Mouse (Mus musculus): ENCODE measurements around the gene Tex9. TPM values are rescaled to one million over a fixed set of nuclear protein-coding genes. Genes with fewer than 3 reads are reported as not detected.

Tex9 gene
- polyA plus RNA-seq, 1 experiment from 2014 or later: 48.5 TPM

- H3K4me3 ChIP-seq (ENCODE audit: low read length): peak within 1 kb of the TSS; percentile 66
- H3K4me1 ChIP-seq (ENCODE audit: control insufficient read depth, insufficient read depth, low read length): no peaks in the 10 kb centered on the region
- peak; percentile 100 for ATAC-seq (ENCODE audit: low FRiP score, low TSS enrichment)
- no peaks in the 10 kb centered on the region for H3K36me3 ChIP-seq (ENCODE audit: control insufficient read depth, insufficient read depth, low read length)
- H3K9ac ChIP-seq (ENCODE audit: low read depth, low read length): peak within 1 kb of the TSS; percentile 69
- peak within 1 kb of the TSS; percentile 48; the same call in 1 of the 2 replicates for H3K27ac ChIP-seq (ENCODE audit: low read depth, low read length)
- no peaks in the 10 kb centered on the region for H3K9me3 ChIP-seq (ENCODE audit: control insufficient read depth, low read length)
- 2% methylated on average over 43 of the region's 43 CpGs for WGBS
- H3K4me2 ChIP-seq (replicated peaks; ENCODE audit: low read depth, low read length): peak within 1 kb of the TSS; percentile 90
- H3K27me3 ChIP-seq (ENCODE audit: control insufficient read depth, insufficient read depth, low read length): no peaks in the 10 kb centered on the region
These were observed 54.0 kb downstream of the Tex9 start, which contains the start of gene Mns1 for GRCm38 (mm10) chr9:72437822-72438701. TSS of gene Mns1 (plus strand) at chr9:72438011.

- WGBS: 76% methylated on average over 9 of the region's 9 CpGs
- no peak overlapping the region for H3K4me3 ChIP-seq (ENCODE audit: low read length)
- no peak overlapping the region for H3K27ac ChIP-seq (ENCODE audit: low read depth, low read length)
- H3K9me3 ChIP-seq (ENCODE audit: control insufficient read depth, low read length): no peaks in the 10 kb centered on the region
- no peaks in the 10 kb centered on the region for H3K27me3 ChIP-seq (ENCODE audit: control insufficient read depth, insufficient read depth, low read length)
- no peak overlapping the region for H3K4me2 ChIP-seq (replicated peaks; ENCODE audit: low read depth, low read length)
- H3K9ac ChIP-seq (ENCODE audit: low read depth, low read length): no peak overlapping the region
- no peaks in the 10 kb centered on the region for H3K36me3 ChIP-seq (ENCODE audit: control insufficient read depth, insufficient read depth, low read length)
- no peaks in the 10 kb centered on the region for H3K4me1 ChIP-seq (ENCODE audit: control insufficient read depth, insufficient read depth, low read length)
- no peak for ATAC-seq (ENCODE audit: low FRiP score, low TSS enrichment)
These were observed 57.1 kb downstream of the Tex9 start for GRCm38 (mm10) chr9:72434876-72435275.

DNA sequence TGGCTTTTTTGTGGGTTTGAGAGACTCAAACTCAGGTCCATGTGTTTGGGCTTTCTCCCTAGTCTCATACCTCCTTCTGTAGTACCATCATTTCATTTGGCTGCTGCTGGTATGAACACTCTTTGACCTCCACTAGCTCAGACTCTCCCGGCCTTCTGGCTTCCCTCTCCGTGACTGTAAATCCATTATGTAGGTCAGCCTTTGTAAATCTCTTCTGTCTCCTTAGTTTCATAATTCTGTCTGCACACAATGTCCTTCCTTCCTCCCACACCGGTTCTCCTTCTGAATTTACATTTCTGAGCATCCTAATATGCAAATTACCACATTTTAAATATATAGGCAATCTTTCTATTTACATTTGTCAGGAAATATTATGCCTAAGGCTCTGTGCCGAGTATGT lies 64.2 kb downstream of the Tex9 start:
- Histone ChIP-seq H3K27me3 (ENCODE audit: control insufficient read depth, insufficient read depth, low read length) (no peaks in the 10 kb centered on the region; the same call in 1 of the 2 replicates), H3K27ac (ENCODE audit: low read depth, low read length) (no peak overlapping the region), H3K4me3 (ENCODE audit: low read length) (no peak overlapping the region), H3K4me2 (replicated peaks; ENCODE audit: low read depth, low read length) (no peak overlapping the region), H3K9ac (ENCODE audit: low read depth, low read length) (no peak overlapping the region), H3K9me3 (ENCODE audit: control insufficient read depth, low read length) (no peaks in the 10 kb centered on the region; the same call in 1 of the 2 replicates), H3K4me1 (ENCODE audit: control insufficient read depth, insufficient read depth, low read length) (no peaks in the 10 kb centered on the region), H3K36me3 (ENCODE audit: control insufficient read depth, insufficient read depth, low read length) (no peaks in the 10 kb centered on the region)
- 58% methylated on average over 4 of the region's 4 CpGs for WGBS
- ATAC-seq (ENCODE audit: low FRiP score, low TSS enrichment): no peak

GRCm38 (mm10) chr9:72425300-72425850 lies 66.6 kb downstream of the Tex9 start:
- no peak overlapping the region for H3K4me2 ChIP-seq (replicated peaks; ENCODE audit: low read depth, low read length)
- peaks cover 14% of the 10 kb centered on the region for H3K4me1 ChIP-seq (ENCODE audit: control insufficient read depth, insufficient read depth, low read length)
- no peaks in the 10 kb centered on the region; the same call in 1 of the 2 replicates for H3K9me3 ChIP-seq (ENCODE audit: control insufficient read depth, low read length)
- ATAC-seq (ENCODE audit: low FRiP score, low TSS enrichment): no peak
- H3K4me3 ChIP-seq (ENCODE audit: low read length): no peak overlapping the region
- H3K27ac ChIP-seq (ENCODE audit: low read depth, low read length): no peak overlapping the region
- H3K36me3 ChIP-seq (ENCODE audit: control insufficient read depth, insufficient read depth, low read length): no peaks in the 10 kb centered on the region
- H3K9ac ChIP-seq (ENCODE audit: low read depth, low read length): no peak overlapping the region
- no peaks in the 10 kb centered on the region; the same call in 1 of the 2 replicates for H3K27me3 ChIP-seq (ENCODE audit: control insufficient read depth, insufficient read depth, low read length)
- WGBS: 80% methylated on average over 11 of the region's 11 CpGs

DNA sequence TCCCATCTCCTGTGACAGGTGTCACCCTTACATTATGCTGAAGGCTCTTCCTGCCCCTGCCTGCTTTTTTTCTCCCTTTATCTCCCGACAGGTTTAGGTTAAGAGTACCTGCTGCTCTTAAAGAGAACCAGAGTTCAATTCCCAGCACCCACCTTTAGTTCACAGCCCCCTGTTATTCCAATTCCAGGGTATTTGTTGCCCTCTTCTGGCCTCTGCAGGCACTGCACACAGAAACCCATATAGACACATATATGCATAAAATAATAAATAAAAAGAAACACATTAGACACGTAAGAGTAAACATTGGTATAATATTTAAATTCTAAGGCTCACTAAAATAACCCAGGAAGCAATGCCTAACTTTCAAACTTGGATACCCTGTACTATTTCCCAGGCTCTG lies 69.3 kb downstream of the Tex9 start:
- peaks cover 14% of the 10 kb centered on the region for H3K4me1 ChIP-seq (ENCODE audit: control insufficient read depth, insufficient read depth, low read length)
- ATAC-seq (ENCODE audit: low FRiP score, low TSS enrichment): no peak
- H3K27ac ChIP-seq (ENCODE audit: low read depth, low read length): no peak overlapping the region
- no peaks in the 10 kb centered on the region; the same call in 1 of the 2 replicates for H3K27me3 ChIP-seq (ENCODE audit: control insufficient read depth, insufficient read depth, low read length)
- 87% methylated on average over 2 of the region's 2 CpGs for WGBS
- no peak overlapping the region for H3K9ac ChIP-seq (ENCODE audit: low read depth, low read length)
- H3K36me3 ChIP-seq (ENCODE audit: control insufficient read depth, insufficient read depth, low read length): no peaks in the 10 kb centered on the region
- no peak overlapping the region for H3K4me2 ChIP-seq (replicated peaks; ENCODE audit: low read depth, low read length)
- H3K4me3 ChIP-seq (ENCODE audit: low read length): no peak overlapping the region
- H3K9me3 ChIP-seq (ENCODE audit: control insufficient read depth, low read length): no peaks in the 10 kb centered on the region; the same call in 1 of the 2 replicates

DNA sequence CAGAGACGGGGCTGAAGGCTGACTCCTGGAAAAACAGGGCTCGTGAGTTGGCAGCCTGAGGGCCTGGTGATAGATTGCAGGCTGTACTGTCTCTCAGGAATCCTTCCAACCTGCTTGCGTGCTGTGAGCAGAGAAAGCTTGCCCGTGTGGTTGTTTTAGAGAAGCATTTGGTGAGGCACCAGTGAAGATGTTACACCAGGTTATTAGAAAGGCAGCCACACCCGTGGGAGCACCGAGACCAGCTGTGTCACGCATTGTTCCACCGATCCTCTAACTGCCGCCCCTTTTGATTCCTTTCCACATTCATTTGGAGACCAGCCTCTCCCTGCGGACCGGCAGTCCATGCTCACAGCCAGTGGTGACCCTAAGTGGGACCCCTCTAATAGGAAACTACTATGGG lies 69.7 kb downstream of the Tex9 start:
- peaks cover 14% of the 10 kb centered on the region for H3K4me1 ChIP-seq (ENCODE audit: control insufficient read depth, insufficient read depth, low read length)
- no peaks in the 10 kb centered on the region; the same call in 1 of the 2 replicates for H3K9me3 ChIP-seq (ENCODE audit: control insufficient read depth, low read length)
- 59% methylated on average over 11 of the region's 11 CpGs for WGBS
- no peak for ATAC-seq (ENCODE audit: low FRiP score, low TSS enrichment)
- H3K9ac ChIP-seq (ENCODE audit: low read depth, low read length): no peak overlapping the region
- H3K4me2 ChIP-seq (replicated peaks; ENCODE audit: low read depth, low read length): no peak overlapping the region
- no peak overlapping the region for H3K27ac ChIP-seq (ENCODE audit: low read depth, low read length)
- H3K36me3 ChIP-seq (ENCODE audit: control insufficient read depth, insufficient read depth, low read length): no peaks in the 10 kb centered on the region
- no peaks in the 10 kb centered on the region; the same call in 1 of the 2 replicates for H3K27me3 ChIP-seq (ENCODE audit: control insufficient read depth, insufficient read depth, low read length)
- H3K4me3 ChIP-seq (ENCODE audit: low read length): no peak overlapping the region

- Histone ChIP-seq H3K9ac (ENCODE audit: low read depth, low read length) (no peak overlapping the region), H3K9me3 (ENCODE audit: control insufficient read depth, low read length) (no peaks in the 10 kb centered on the region; the same call in 1 of the 2 replicates), H3K4me1 (ENCODE audit: control insufficient read depth, insufficient read depth, low read length) (peaks cover 14% of the 10 kb centered on the region), H3K4me3 (ENCODE audit: low read length) (no peak overlapping the region), H3K27me3 (ENCODE audit: control insufficient read depth, insufficient read depth, low read length) (no peaks in the 10 kb centered on the region), H3K36me3 (ENCODE audit: control insufficient read depth, insufficient read depth, low read length) (no peaks in the 10 kb centered on the region), H3K27ac (ENCODE audit: low read depth, low read length) (no peak overlapping the region), H3K4me2 (replicated peaks; ENCODE audit: low read depth, low read length) (no peak overlapping the region)
- ATAC-seq (ENCODE audit: low FRiP score, low TSS enrichment): no peak
- WGBS: 81% methylated on average over 3 of the region's 3 CpGs
These were observed 71.5 kb downstream of the Tex9 start for GRCm38 (mm10) chr9:72420490-72420889.

- Histone ChIP-seq H3K9ac (ENCODE audit: low read depth, low read length) (no peak overlapping the region), H3K4me1 (ENCODE audit: control insufficient read depth, insufficient read depth, low read length) (peaks cover 14% of the 10 kb centered on the region), H3K9me3 (ENCODE audit: control insufficient read depth, low read length) (no peaks in the 10 kb centered on the region; the same call in 1 of the 2 replicates), H3K36me3 (ENCODE audit: control insufficient read depth, insufficient read depth, low read length) (no peaks in the 10 kb centered on the region), H3K4me2 (replicated peaks; ENCODE audit: low read depth, low read length) (no peak overlapping the region), H3K27ac (ENCODE audit: low read depth, low read length) (no peak overlapping the region), H3K27me3 (ENCODE audit: control insufficient read depth, insufficient read depth, low read length) (no peaks in the 10 kb centered on the region), H3K4me3 (ENCODE audit: low read length) (no peak overlapping the region)
- no peak for ATAC-seq (ENCODE audit: low FRiP score, low TSS enrichment)
- WGBS: 81% methylated on average over 3 of the region's 3 CpGs
These were observed 73.6 kb downstream of the Tex9 start for GRCm38 (mm10) chr9:72418443-72418842.

DNA sequence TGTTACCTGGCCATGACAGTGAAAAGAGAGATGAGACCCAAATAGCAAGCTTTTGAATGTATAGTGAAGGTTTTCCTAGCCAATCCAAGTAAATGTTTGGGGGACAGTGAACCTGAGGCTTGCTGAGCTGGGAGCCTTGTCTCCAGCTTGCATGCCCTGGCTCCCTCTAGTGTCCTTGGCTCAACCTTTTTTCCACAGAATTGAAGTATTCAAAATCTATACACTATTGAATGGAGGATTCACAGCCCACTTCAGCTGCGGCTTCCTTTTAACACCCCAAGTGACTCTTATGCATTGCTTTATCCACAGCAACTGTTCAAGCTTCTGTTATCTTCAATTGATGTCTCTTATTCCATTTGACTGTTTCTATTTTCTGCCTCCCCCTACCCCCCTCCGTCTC lies 80.3 kb downstream of the Tex9 start:
- H3K27me3 ChIP-seq (ENCODE audit: control insufficient read depth, insufficient read depth, low read length): no peaks in the 10 kb centered on the region
- H3K36me3 ChIP-seq (ENCODE audit: control insufficient read depth, insufficient read depth, low read length): no peaks in the 10 kb centered on the region
- no peak overlapping the region for H3K4me2 ChIP-seq (replicated peaks; ENCODE audit: low read depth, low read length)
- H3K9ac ChIP-seq (ENCODE audit: low read depth, low read length): no peak overlapping the region
- no peaks in the 10 kb centered on the region for H3K9me3 ChIP-seq (ENCODE audit: control insufficient read depth, low read length)
- H3K27ac ChIP-seq (ENCODE audit: low read depth, low read length): no peak overlapping the region
- 89% methylated on average over 2 of the region's 2 CpGs for WGBS
- no peak overlapping the region for H3K4me3 ChIP-seq (ENCODE audit: low read length)
- no peak for ATAC-seq (ENCODE audit: low FRiP score, low TSS enrichment)
- H3K4me1 ChIP-seq (ENCODE audit: control insufficient read depth, insufficient read depth, low read length): no peaks in the 10 kb centered on the region

All from kidney, embryonic 14.5 days (tissue).